Mouse (Mus musculus): ENCODE data around the gene Proca1.

GRCm38 (mm10) chr11:78146707-78147543 lies 46.3 kb upstream of the Proca1 start:
- TF ChIP-seq POLR2A (IDR thresholded peaks at IDR 0.05; ENCODE audit: low read depth, low read length) (no peak), CTCF (IDR thresholded peaks at IDR 0.05; ENCODE audit: extremely low read depth, insufficient read depth, insufficient read length, insufficient replicate concordance) (no peak)
